Mouse (Mus musculus): ENCODE results near the gene Itpkb.

- TF ChIP-seq EP300 (IDR thresholded peaks at IDR 0.05; ENCODE audit: low read depth) (no peak), CTCF (IDR thresholded peaks at IDR 0.05; ENCODE audit: low read depth) (no peak)
These were observed 84.8 kb downstream of the Itpkb start for GRCm38 (mm10) chr1:180415064-180415463.
